Mouse (Mus musculus): ENCODE measurements around the gene Anks4b.

GRCm38 (mm10) chr7:120181401-120182230 lies 8.0 kb downstream of the Anks4b start:
- no peak for TF ChIP-seq CTCF (IDR thresholded peaks at IDR 0.05; ENCODE audit: extremely low read depth, insufficient read depth, low read length)
- TF ChIP-seq POLR2A (IDR thresholded peaks at IDR 0.05; ENCODE audit: extremely low read depth, insufficient read depth, low read length), result no peak

Measured in cortical plate, adult 2 months (tissue).